Mouse (Mus musculus): ENCODE results near the gene Suds3. TPM values are rescaled to one million over a fixed set of nuclear protein-coding genes. Genes with fewer than 3 reads are reported as not detected.

The Suds3 gene
- total RNA-seq, 2 experiments from 2014 or later, result 117 to 119 TPM

- no peak for DNase-seq
Observed at GRCm38 (mm10) chr5:117135869-117136268, 20.0 kb upstream of the Suds3 start.

GRCm38 (mm10) chr5:117134889-117135456, 19.1 kb upstream of the Suds3 start:
- DNase-seq, result no peak

GRCm38 (mm10) chr5:117134066-117134888, 18.4 kb upstream of the Suds3 start:
- DNase-seq, result no peak

DNA sequence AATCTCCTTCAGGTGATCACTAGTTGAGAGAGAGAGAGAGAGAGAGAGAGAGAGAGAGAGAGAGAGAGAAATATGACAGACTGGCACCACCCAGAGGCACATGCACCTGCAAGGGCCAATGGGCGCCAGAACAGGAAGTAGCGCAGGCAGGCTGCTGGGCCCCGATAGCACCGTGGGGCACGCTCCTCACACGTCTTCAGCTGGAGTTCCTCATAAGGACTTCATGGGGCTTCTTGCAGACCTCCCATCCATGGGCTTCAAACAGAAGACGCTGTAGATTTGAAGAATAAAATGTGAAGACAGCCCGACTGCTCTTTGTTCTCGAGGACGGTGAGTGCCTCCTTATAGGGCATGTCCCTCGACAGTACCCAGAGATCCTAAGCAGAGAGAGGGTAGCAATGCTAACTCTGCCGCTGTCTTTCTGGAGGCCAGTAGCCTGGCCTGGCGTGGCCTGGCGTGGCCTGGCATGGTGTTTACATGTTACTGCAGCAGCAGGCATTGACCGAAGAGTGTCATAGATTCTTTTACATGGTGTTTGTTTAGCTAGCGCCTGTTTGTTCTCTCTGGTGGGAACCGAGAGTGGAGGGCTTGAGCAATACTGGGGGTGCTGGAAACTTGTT, 17.6 kb upstream of the Suds3 start:
- DNase-seq, result no peak

DNA sequence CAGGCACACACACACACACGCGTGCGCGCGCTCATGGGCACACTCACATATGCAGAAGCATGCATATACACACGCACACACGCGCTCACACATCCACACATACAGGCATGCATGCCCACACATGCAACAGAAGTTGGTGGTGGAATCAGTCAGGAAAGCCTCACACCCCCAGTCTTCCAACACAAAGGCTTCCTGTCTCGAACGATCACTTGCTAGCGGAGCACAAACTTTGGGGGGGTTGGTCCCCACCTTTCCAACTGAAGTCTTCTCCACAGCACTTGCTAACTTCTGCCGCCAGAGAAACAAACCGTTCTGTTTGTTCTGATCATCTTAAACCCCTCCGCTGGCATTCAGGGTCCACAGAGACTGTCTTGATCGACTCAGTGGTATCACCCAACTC, 14.8 kb upstream of the Suds3 start:
- DNase-seq, result no peak

- DNase-seq, result no peak
Observed at GRCm38 (mm10) chr5:117127051-117127450, 11.1 kb upstream of the Suds3 start.

DNA sequence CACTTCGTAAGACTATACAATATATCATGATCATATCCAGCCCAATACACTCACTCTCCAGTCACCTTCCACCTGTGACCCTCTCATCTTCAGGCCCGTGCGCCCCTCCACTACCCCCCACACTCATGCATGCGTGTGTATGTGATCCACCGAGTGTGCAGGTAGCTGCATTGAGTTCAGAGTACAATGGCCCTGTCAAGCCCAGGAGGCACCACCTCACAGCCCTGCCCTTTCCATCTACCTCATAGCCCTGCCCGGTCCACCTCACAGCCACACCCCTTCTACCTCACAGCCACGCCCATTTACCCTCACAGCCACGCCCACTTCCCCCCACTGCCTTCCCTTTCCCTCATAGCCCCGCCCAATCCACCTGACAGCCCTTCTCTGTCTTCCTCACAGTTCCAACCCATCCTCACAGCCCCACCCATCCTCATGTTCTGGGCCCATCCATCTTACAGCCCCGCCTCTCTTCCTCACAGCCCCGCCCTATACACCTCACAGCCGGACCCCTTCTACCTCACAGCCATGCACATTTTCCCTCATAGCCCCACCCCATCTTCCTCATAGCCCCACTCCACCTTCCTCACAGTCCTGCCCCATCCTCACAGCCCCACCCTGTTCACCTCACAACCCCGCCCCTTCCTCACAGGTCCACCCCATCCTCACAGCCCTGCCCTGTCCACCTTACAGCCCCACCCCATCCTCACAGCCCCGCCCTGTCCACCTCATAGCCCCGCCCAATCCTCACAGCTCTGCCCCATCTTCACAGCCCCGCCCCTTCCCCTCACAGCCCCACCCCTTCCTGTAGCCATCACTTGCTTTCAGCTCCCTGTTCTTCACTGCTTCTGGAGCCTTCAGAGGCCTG, 9.8 kb upstream of the Suds3 start:
- DNase-seq, result no peak

- no peak for DNase-seq
Observed at GRCm38 (mm10) chr5:117123840-117124239, 7.9 kb upstream of the Suds3 start.

GRCm38 (mm10) chr5:117123102-117123501, 7.2 kb upstream of the Suds3 start:
- DNase-seq, result no peak

GRCm38 (mm10) chr5:117121657-117122056, 5.7 kb upstream of the Suds3 start:
- no peak for DNase-seq

DNA sequence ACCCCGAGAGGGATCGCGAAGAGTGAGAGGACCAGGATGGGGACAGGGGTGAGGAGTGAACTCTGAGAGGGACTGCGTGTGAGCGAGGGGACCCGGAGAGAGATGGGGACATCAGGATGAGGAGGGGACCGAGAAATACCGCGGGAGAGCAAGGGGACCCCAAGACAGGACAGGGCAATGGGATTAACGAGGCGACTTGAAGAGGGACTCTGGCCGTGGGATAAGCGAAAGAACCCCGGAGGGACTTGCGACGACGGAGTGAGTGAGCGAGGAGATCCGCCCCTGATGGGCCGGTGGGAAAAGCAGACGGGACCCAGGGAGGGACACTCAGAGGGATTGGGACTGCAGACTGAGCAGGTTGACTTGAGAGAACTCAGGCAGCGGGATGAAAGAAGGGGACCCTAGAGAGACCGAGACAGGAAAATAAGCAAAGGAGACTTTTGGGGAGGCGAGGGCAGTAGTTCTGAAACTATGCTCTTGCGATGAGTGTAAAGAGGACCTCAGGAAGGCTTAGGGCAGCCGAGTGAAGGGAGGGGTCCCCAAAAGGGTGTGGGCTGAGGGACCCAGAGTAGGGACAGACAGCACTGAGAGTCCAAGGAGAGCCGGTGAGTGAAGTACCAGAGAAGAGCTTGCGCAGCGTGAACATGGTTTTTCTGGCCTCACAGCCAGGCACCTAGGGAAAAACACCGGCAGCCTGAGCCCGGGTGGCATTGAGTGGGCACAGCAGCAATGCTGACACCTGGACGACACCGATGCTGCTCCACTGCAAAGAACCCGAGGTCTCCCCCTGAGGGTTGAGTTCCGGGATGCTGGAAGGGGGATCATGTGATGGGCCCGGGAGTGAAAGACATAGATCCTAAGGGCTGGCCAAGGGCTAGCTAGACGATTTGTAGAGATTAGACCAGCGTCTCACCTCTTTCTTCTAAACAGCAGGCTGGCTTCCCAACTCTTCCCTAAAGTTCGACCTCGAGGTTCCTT, 4.9 kb upstream of the Suds3 start:
- no peak for DNase-seq

DNA sequence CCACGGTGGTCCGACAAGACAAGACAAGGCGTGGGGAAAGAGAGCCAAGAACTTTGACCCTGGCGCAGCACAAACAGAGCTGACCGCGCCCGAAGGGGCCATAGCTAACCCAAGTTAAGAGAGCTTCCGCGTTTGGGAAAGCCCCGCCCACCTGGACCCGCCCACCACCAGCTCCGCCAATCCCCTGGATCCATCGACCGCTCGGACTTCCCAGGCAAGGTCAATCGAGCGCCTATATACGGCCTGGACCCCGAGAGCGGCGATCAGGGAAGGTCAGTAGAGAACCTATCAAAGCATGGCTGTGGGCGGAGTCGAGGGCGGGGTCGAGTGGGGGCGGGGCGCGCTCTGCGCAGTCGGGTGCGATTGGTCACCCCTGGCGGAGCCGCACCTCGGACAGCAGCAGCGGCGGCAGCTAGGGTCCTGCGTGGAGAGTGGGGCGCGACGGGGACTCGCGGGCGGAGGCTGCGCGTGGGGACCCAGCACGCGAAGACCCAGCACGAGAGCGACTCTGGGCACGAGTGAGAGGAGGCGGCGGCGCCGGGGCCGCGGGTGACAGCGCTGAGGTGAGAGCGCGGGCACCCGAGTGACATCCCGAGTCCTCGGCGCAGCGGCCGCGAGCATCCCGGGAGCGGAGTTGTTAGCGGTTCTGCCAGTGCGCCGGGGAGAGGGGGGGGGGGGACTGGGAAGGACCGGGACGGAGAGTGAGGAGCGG, 4.0 kb upstream of the Suds3 start, which contains the start of gene Taok3:
Gene Taok3, plus strand, starts transcription at position 353 of the 712 bp plus-strand sequence.
- peak; percentile 97 for DNase-seq

GRCm38 (mm10) chr5:117118850-117119249, 2.9 kb upstream of the Suds3 start:
- DNase-seq, result no peak

DNA sequence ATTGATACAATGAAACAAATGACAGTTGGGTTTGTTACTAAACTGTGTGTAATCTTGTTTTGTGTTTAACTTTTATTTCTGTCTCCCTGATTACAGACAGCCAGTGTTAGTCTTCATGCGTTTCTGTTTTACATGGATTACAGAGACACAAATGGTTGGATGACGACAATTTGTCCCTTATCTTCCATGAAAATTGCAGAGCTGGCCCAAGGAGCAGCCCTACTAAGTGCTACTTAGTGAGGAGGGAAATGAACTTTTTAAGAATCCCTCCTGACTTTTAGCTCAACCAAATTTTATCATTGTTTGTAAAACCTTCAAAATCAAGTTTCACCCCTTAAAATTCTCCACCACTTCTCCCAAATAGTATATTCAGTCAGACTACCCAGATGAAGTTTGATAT, 2.3 kb upstream of the Suds3 start:
- no peak for DNase-seq

GRCm38 (mm10) chr5:117117716-117118115, 1.8 kb upstream of the Suds3 start:
- DNase-seq, result no peak

- no peak for DNase-seq
Observed at GRCm38 (mm10) chr5:117117241-117117640, 1.3 kb upstream of the Suds3 start.

- DNase-seq, result no peak
Observed at GRCm38 (mm10) chr5:117116660-117117059, 747 bp upstream of the Suds3 start.

GRCm38 (mm10) chr5:117115193-117115767, 633 bp downstream of the Suds3 start:
- DNase-seq, result peak; percentile 34 to 44

DNA sequence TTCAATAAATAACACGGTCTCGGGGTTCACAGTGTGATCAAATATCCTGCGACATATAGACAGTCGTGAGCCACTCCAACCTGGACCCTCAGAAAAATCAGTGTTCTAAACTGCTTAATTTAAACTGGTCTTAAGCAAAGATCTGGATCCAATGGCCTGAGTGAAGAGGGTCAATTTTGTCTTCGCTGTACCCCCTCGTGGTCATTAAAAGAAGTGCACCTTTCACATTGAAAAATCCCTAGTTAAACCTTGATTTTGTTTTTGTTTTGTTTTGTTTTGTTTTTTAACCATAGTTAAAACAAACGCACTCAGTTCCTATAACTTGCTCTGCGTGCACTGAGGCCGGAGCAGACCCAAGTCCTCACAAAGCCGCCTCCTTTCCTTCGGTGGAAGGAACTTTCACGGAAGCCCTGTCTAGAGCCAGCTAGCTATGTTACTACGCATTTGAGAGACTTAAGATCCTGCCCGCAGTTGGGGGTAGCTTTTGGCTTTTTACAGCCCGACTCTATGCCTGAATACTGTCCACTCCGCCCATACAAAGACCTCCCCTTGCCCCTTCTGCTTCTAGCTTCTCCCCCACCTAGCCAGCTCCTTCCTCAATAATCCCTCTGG, 1.2 kb downstream of the Suds3 start:
- DNase-seq, result no peak

DNA sequence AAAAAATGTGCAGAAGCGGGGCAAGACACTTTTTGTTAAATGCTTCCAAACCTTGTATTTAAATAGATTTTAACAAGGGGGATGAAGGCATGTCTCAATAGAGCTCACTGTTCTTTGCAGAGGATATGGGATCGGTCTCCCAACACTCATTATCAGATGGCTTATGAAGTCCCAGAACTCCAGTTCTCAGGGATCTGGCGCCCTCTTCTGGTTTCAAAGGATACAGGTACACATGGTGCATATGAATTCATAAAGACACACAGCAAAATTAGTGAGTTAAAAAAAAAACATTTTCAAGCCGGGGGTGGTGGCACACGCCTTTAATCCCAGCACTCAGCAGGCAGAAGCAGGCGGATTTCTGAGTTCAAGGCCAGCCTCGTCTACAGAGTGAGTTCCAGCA, 2.6 kb downstream of the Suds3 start:
- no peak for DNase-seq

Data from layer of hippocampus, postnatal 36 days (tissue).